Mouse (Mus musculus) thymus, adult 2 months (tissue): ENCODE measurements at regions not wholly inside any gene's neighbourhood (a gene's known extent, or its start where the extent isn't known, plus 50 kb on each side); places are given as distances from the start of the nearest gene placed in this dataset.

Experiments used
- CTCF ChIP-seq: fragments of 200-500 bp; IDR thresholded peaks from 2 replicates; pipeline ENCODE4 v1.5.1; 2012; ENCODE audit warnings: mild to moderate bottlenecking, control low read depth, low read length, moderate library complexity, borderline replicate concordance; ENCODE audit not compliant: control insufficient read depth, poor library complexity, insufficient read depth; ENCODE audit errors: extremely low read depth
- POLR2A ChIP-seq: fragments of 200-500 bp; IDR thresholded peaks from 2 replicates; pipeline ENCODE4 v1.6.1; 2012; ENCODE audit warnings: mild to moderate bottlenecking, low read length, control low read depth, moderate library complexity; ENCODE audit not compliant: control insufficient read depth, poor library complexity, insufficient read depth; ENCODE audit errors: extremely low read depth

DNA sequence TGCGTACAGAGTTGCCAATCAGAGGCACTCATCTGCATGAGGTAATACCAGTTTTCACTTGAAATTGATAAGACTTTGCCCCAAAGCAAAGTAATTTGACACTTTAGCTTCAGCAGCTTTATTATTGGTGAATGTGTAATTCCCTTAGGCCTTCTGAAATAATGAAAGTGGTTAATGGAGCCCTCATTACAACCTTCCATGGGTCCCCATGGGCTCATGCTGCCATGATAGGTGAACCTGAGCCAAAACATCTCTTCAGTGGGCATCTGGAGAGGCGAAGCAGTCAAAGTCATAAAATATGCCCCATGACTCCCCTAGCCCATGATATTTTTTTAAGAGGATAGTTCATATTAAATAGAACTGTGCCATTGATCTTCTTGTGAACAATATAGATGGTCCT is 471.1 kb upstream of the Zeb2 start:
- TF ChIP-seq POLR2A (no peak), CTCF (no peak)
